Mouse (Mus musculus): ENCODE measurements at regions not wholly inside any gene's neighbourhood (a gene's known extent, or its start where the extent isn't known, plus 50 kb on each side); places are given as distances from the start of the nearest gene placed in this dataset.

DNA sequence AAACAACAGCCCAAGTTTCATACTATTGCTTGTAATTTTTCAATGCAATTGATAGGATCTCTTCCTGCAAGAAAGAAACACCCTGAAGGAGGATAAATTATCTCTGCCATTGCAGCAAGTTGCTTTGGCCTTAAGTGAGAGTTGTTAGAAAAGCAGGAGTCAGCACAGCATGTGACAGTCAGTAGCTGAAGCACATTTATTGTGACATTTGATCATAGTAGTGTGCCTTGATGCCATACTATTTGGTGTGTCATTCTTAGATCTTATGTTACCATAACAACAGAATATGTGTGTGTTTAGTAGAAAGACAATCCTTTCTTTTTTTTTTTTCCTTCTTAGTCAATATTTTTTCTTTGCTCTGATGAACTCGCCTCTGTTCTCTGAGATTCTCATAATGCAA is 115.5 kb upstream of the Tusc1 start:
- no peak for DNase-seq (ENCODE audit: low spot score in 2 of 2)

GRCm38 (mm10) chr4:93444666-93445065 is 109.4 kb upstream of the Tusc1 start:
- DNase-seq (ENCODE audit: low spot score in 2 of 2): no peak

- no peak for DNase-seq (ENCODE audit: low spot score in 2 of 2)
These were observed 103.5 kb upstream of the Tusc1 start for GRCm38 (mm10) chr4:93438587-93439336.

- no peak for DNase-seq (ENCODE audit: low spot score in 2 of 2)
These were observed 102.2 kb upstream of the Tusc1 start for GRCm38 (mm10) chr4:93437386-93438130.

DNA sequence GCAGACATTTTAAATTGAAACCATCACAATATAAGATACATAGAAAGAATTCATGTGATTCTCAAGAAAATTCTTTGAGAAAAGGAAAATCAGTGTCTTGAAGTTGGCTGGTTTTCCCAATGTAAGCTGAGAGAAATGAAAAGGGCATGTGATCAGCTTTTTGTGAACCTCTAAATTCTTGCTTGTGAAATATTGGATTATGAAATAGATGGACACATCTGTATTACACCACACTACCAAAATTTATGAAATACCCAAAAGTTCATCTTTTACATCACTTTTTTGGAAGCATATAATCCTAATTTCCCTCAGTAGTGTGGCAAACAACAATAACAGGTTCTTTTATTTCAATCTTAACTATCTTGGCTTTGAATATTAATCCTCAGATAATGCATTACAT is 77.4 kb upstream of the Tusc1 start:
- DNase-seq (ENCODE audit: low spot score in 2 of 2): no peak

DNA sequence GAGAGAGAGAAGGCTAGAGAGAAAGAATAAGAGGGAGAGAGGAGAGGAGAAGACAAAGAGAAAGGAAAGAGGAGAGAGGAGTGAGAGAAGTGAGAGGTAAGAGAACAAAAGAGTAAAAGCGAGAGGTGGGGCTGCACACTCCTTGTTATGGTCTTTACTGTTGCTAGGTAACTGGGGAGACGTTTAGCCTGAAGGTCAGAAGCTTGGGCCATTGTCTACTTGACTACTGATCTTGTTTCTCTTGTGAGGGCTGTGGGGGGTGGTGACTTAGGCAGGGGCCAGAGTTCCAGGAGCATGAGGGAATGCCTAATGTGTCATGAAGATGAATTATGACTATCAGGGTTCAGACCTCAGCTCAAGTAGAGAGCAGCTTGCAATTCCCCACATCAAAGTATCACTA is 71.6 kb upstream of the Tusc1 start:
- no peak for DNase-seq (ENCODE audit: low spot score in 2 of 2)

- DNase-seq (ENCODE audit: low spot score in 2 of 2): no peak
These were observed 65.3 kb upstream of the Tusc1 start for GRCm38 (mm10) chr4:93400579-93400978.

All from urinary bladder, postnatal 4 days (tissue).